13 mouse cellular contexts compared by ENCODE assay signal in the genomic region with DNA sequence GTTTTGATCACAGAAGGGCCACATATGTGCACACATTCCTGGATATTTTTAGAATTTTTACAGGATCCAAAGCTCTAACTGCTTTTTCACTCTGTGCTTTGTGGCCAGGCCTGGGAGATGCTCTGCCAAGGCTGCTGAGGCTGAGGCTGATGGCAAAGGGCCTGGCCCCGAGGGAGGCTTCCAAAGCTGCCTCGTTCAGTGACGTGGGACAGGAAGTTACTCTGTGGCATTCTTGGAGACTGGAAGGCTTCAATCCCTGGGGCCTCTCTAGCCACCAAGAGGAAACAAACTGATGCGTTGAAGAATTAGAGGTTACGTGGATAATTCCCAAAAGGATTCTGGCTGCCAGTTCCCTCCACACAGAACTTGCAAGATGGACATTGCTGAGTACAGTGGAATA.
DNase-seq lines count a peak whose midpoint lies in the region; ATAC-seq lines count a peak whose summit lies in the region.
"Had no signal": no experiment of that assay in that cellular context is flagged by ENCODE, and none has a peak within 500 bp of the region (broad histone marks: within the 10 kb centered on the region; RNA-seq: fewer than 3 reads in every experiment).

No protein-coding gene starts in this region.

- H3K4me3 ChIP-seq in forebrain, embryonic 12.5 days (replicated peaks): no peak overlapping the region
- H3K4me3 ChIP-seq: erythroblast, embryonic 14.5 days; hindbrain, embryonic 13.5 days; left cerebral cortex, adult 2 months; neural tube, embryonic 12.5 days had no signal

- H3K4me1 ChIP-seq in forebrain, embryonic 12.5 days: no peaks in the 10 kb centered on the region
- H3K4me1 ChIP-seq: hindbrain, embryonic 13.5 days; neural tube, embryonic 12.5 days had no signal

- no peak for ATAC-seq in forebrain, embryonic 12.5 days (ENCODE audit: low FRiP score)
- ATAC-seq: liver, postnatal 0 days had no signal

- no peak overlapping the region for H3K27ac ChIP-seq in forebrain, embryonic 12.5 days
- H3K27ac ChIP-seq: hindbrain, embryonic 13.5 days; left cerebral cortex, adult 2 months; neural tube, embryonic 12.5 days had no signal

- peak; percentile 24 for DNase-seq in ovary, postnatal 14 days (ENCODE audit: low spot score)
- no peak for DNase-seq in ovary, adult 18-20 months (ENCODE audit: low spot score)
- peak; percentile 67 for DNase-seq in gastrocnemius, adult 18-20 months (ENCODE audit: low spot score)
- peak; percentile 64 for DNase-seq in heart, postnatal 4 days
- DNase-seq in testis, postnatal 10 days (ENCODE audit: low spot score): peak; percentile 48
- no peak for DNase-seq in thymus, adult 18-20 months
- no peak for DNase-seq in layer of hippocampus, postnatal 14 days (ENCODE audit: low spot score in 2 of 2)
- DNase-seq: liver, postnatal 0 days had no signal

- no peak overlapping the region for H3K4me2 ChIP-seq in forebrain, embryonic 12.5 days
- H3K4me2 ChIP-seq: hindbrain, embryonic 13.5 days; neural tube, embryonic 12.5 days had no signal

- no peaks in the 10 kb centered on the region for H3K9me3 ChIP-seq in forebrain, embryonic 12.5 days
- H3K9me3 ChIP-seq: hindbrain, embryonic 13.5 days; neural tube, embryonic 12.5 days had no signal

- H3K27me3 ChIP-seq in forebrain, embryonic 12.5 days: no peaks in the 10 kb centered on the region
- H3K27me3 ChIP-seq: hindbrain, embryonic 13.5 days; neural tube, embryonic 12.5 days had no signal

- H3K9ac ChIP-seq in forebrain, embryonic 12.5 days: no peak overlapping the region
- H3K9ac ChIP-seq: hindbrain, embryonic 13.5 days; liver, postnatal 0 days; neural tube, embryonic 12.5 days had no signal

- no peaks in the 10 kb centered on the region for H3K36me3 ChIP-seq in forebrain, embryonic 12.5 days (replicated peaks)
- H3K36me3 ChIP-seq: hindbrain, embryonic 13.5 days; neural tube, embryonic 12.5 days had no signal

- 87% methylated on average over 5 of the region's 5 CpGs for WGBS in forebrain, embryonic 12.5 days

Comparison
In these comparisons a context has a peak if more than half of its experiments do, and no peak if none do; other contexts are left out.
1. DNase-seq: peak in ovary, postnatal 14 days (single experiment), gastrocnemius, adult 18-20 months (single experiment), heart, postnatal 4 days (single experiment) and testis, postnatal 10 days (single experiment); none in ovary, adult 18-20 months (single experiment), thymus, adult 18-20 months (0 of 2) and layer of hippocampus, postnatal 14 days (0 of 2).